Mouse (Mus musculus) frontal cortex, postnatal 10 days (tissue): ENCODE results near the gene Dhrs11.
"Not testable (repeated sequence)": the region's sequence is repeated elsewhere in the genome, so short reads cannot be mapped to it uniquely, and the experiment has no call there.

Experiments
- DNase-seq, 2 experiments: peaks; one replicate each; pipeline ENCODE4 v3.0.0; 2022; ENCODE audit warnings: low spot score in 2 of 2, mixed read lengths in 1 of 2

Gene Dhrs11

GRCm38 (mm10) chr11:84828516-84829399, at the start of gene Dhrs11:
TSS of gene Dhrs11 (minus strand) at chr11:84828994.
- DNase-seq: peak; percentile 85 to 88

- DNase-seq: not testable (repeated sequence)
These were observed 47.2 kb upstream of the Dhrs11 start for GRCm38 (mm10) chr11:84876020-84876419.

DNA sequence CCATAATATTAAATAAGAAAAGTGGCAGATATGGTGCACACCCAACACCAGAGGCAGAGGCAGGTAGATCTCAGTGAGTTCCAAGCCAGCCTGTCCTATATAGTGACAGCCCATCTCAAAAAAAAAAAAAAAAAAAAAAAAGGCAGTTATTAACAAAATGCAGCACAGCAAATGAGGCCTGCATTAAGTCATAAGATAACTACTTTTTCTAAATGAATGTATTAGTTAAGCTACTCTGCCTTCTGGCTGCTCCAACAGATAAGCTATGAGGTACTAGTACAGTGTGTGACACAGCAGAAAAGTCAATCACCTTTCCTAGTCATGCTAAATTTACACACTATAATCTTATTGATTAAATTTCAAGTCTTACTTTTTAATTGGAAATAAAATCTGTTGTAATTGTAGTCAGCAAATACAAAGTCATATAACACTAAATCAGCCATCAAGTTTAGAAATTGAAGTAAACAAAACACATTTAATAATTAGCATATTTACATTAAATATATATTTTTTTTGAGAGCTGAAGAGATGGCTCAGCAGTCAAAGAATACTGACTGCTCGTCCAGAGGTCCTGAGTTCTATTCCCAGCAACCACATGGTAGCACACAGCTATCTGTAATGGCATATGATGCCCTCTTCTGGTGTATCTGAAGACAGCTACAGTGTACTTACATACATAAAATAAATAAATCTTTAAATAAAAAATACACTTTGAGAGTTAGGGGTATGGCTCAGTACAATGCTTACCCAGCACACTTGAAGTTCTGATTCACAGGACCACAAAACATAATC, 44.4 kb upstream of the Dhrs11 start:
- DNase-seq: no peak

DNA sequence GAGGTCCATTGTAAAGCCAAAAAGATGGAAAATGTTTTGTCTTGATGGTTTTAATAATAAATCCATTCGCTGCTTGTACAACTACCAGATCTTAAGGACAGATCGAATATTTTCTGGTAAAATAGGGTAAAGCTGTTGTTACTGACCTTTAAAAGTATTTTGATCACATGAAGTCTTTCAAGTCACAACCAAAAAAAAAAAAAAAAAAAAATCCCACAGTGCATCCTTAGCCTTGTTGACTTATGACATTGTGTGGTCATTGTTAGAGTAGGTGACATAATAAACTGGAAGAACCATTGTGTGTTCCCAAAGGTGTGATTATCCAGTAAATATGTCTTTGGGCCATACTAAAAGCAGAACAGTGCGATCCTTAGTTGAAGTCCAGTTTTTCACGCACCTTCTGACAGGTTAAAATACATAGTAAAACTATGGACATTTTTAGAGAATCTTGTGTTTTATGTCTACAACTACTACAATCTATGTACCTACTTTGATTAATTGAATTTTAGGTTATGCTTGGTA, 42.8 kb upstream of the Dhrs11 start:
- DNase-seq: no peak

GRCm38 (mm10) chr11:84871046-84871445, 42.3 kb upstream of the Dhrs11 start:
- no peak for DNase-seq

- DNase-seq: peak; percentile 89 to 91
These were observed 41.7 kb upstream of the Dhrs11 start, which contains the start of gene Ggnbp2 for GRCm38 (mm10) chr11:84870337-84871043. TSS of gene Ggnbp2 (minus strand) at chr11:84870817.

GRCm38 (mm10) chr11:84869537-84870232, 40.9 kb upstream of the Dhrs11 start:
- DNase-seq: peak; percentile 93 to 97

DNA sequence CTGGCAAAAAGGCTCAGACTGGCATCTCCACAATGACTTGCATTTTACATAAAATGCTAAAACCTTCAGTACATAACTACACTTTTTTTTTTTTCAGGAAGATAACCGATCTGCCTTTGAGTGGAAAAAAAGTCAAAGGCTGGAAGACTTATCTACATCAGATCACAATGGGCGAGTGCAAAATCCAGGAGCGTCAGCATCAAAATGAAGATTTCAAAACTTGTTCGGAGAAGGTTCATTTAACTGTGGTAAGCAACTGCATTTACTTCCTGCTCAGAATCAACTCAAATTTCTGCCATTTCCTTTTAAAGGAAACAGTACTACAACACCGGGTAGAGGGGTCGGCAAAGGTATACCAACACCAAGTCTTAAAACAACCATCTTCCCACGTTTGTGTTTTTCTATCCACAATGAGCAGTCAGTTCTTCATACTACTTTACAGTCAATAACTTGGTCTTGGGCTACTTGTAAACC, 40.0 kb upstream of the Dhrs11 start:
- no peak for DNase-seq

DNA sequence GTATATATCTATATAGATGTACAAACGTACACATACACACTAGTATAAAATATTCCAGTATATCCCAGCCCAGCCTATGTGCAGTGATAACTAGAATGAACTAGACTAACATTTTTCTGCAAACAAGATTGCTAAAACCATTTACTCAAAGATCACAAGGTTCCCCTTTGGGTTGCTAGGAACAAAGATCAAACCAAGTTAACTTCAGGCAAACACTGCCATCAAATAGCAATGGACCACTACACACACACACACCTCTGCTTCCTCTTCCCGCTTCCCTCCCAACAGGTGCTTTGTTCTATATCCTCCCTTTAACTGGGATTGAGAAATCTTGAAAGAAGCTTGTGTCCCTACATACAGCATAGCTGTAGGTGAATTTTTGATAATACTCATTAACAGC, 38.8 kb upstream of the Dhrs11 start:
- DNase-seq: no peak

GRCm38 (mm10) chr11:84865268-84865667, 36.5 kb upstream of the Dhrs11 start:
- no peak for DNase-seq

- DNase-seq: no peak
These were observed 26.5 kb upstream of the Dhrs11 start for GRCm38 (mm10) chr11:84855285-84855684.

GRCm38 (mm10) chr11:84847475-84848090, 18.8 kb upstream of the Dhrs11 start:
- DNase-seq: no peak

DNA sequence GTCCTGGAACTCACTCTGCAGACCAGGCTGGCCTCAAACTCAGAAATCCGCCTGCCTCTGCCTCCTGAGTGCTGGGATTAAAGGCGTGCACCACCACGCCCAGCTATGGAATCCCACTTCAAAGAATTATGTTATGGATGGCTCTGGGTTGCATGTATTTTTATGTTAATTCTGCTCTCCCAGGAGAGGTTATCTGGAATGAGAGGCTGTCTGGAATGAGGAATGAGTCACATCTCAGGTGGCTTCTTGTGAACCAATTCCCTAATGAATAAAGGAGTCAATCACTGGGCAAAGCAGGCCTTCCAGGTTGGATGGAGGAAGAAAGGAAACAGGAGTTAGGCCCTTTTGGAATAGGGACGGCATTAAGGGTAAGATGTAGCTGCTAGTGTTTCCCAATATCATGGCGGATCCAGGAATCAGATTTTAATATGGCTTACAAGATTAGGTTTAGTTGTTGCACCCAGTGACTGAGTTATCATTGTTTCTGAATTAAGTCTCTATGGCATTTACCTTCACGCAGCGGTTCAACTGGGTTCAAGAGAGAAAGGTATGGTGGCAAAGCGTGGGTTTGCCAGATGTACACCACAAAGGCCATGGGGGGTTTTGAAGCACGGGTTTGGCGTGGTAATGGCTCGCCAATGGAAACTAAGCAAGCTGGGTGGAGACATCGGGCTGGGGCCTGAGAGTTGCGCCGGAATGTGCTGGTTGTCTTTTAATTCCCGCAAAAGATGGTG, 18.1 kb upstream of the Dhrs11 start:
- no peak for DNase-seq

GRCm38 (mm10) chr11:84839330-84839729, 10.5 kb upstream of the Dhrs11 start:
- no peak for DNase-seq

DNA sequence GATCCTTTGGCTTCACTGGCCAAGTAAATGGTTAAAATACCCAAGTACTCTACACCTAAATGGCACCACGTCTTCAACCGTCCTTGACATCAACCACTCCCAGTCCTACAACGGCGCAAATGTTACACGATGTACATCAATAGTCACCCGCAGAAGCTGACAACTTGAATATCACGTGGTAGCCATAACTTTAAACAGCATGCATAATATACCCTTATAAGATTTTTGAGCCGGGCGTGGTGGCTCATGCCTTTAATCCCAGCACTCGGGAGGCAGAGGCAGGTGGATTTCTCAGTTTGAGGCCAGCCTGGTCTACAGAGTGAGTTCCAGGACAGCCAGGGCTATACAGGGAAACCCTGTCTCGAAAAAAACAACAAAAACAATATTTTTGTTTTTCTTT, 701 bp upstream of the Dhrs11 start:
- not testable (repeated sequence) for DNase-seq

GRCm38 (mm10) chr11:84827901-84828503, 792 bp downstream of the Dhrs11 start:
- DNase-seq: no peak

GRCm38 (mm10) chr11:84827492-84827891, 1.3 kb downstream of the Dhrs11 start:
- no peak for DNase-seq

DNA sequence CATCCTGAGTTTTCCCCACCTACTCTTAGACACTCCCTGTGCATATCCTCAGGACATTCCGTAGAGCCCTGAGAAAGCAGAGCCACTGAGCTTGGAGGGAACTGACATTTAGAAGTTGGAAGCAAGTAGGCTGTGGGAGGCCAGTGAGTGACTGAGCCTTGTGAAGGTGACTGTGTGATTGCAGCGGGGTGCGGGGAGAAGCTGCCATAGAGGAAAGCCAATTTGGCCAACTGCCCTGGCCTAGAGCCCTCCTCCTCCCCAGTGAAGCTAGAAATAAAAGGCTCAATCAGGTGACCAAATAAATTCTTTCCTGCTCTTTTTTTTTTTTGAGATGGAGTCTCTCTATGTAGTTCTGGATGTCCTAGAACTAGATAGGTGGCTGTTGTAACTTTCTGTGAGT, 2.6 kb downstream of the Dhrs11 start:
- DNase-seq: no peak

DNA sequence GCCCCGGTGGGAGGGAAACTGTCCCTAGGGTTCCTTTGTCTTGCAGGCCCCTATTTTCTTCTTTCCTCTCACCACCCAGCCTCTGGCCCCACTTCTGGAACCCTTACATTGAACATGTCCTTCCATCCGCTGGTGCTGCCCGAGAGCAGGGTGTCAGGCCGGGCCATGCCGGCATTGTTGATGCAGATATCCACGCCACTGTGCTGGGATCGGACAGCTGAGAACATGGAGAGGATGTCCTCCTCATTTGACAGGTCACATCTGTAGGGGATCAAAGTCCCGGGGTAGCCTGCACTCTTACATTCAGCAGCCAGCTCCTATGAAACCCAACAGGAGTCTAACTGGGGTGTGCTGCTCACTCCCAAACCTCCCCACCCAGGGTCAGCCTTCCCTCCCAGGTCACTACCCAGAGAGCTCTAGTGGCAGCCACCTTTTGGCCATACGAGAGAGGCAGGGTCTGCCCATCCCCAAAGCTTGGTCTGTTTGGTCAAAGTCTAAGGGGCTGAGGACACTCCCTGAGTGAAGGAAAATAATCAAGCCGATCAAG, 3.5 kb downstream of the Dhrs11 start:
- DNase-seq: no peak
